Mouse (Mus musculus) monocyte, adult 5-6 weeks (primary cell): ENCODE results near the gene Tas2r143. TPM values are rescaled to one million over a fixed set of nuclear protein-coding genes. Genes with fewer than 3 reads are reported as not detected.

Source experiments
- total RNA-seq: library from RNA; stranded (forward); fragments of 200-1000, 200-491, 200-594 nt; gene quantifications from 3 replicates; pipeline ENCODE4 v1.2.3, GENCODE M21; 2017

Gene Tas2r143
- total RNA-seq, 1 experiment from 2014 or later, result 2.9 TPM

Other genes with a start within 250 kb of the Tas2r143 start
- gene Tas2r144, start 184.9 kb upstream of the Tas2r143 start, total RNA-seq, result not detected in 3 replicates
- 5.0 to 6.2 TPM (median 6.1 TPM) in 3 replicates for gene Gstk1, start 154.3 kb upstream of the Tas2r143 start, total RNA-seq
- gene Tmem139, start 138.3 kb upstream of the Tas2r143 start, total RNA-seq, result not detected in 3 replicates
- 60.1 to 70.0 TPM (median 67.4 TPM) in 3 replicates for gene Casp2, start 135.3 kb upstream of the Tas2r143 start, total RNA-seq
- gene Clcn1, start 113.6 kb upstream of the Tas2r143 start, total RNA-seq, result not detected in 3 replicates
- gene Fam131b, start 75.6 kb upstream of the Tas2r143 start, total RNA-seq, result 0.10 to 0.32 TPM in 2 of 3 replicates, not detected in the other
- 102 to 184 TPM (median 117 TPM) in 3 replicates for gene Zyx, start 50.6 kb upstream of the Tas2r143 start, total RNA-seq
- gene Epha1, start 27.0 kb upstream of the Tas2r143 start, total RNA-seq, result 0.29 to 0.43 TPM in 2 of 3 replicates, not detected in the other
- 1.6 TPM in 1 of 3 replicates, not detected in the others for gene Tas2r135, start 5.2 kb downstream of the Tas2r143 start, total RNA-seq
- gene Tas2r126, start 34.3 kb downstream of the Tas2r143 start, total RNA-seq, result 1.1 TPM in 1 of 3 replicates, not detected in the others
- not detected in 3 replicates for gene Olfr458, start 65.0 kb downstream of the Tas2r143 start, total RNA-seq
- 0.19 TPM in 1 of 3 replicates, not detected in the others for gene Olfr457, start 76.1 kb downstream of the Tas2r143 start, total RNA-seq
- not detected in 3 replicates for gene Olfr456, start 87.0 kb downstream of the Tas2r143 start, total RNA-seq
- not detected in 3 replicates for gene Olfr455, start 147.3 kb downstream of the Tas2r143 start, total RNA-seq
- gene Tcaf3, start 197.5 kb downstream of the Tas2r143 start, total RNA-seq, result not detected in 3 replicates
- gene Tcaf2, start 245.0 kb downstream of the Tas2r143 start, total RNA-seq, result not detected in 3 replicates